Mouse (Mus musculus) kidney, adult 8-10 months (tissue): ENCODE measurements around the gene Abcc9.

Experiments used
- DNase-seq, 2 experiments: peaks; one replicate each; pipeline ENCODE4 v3.0.0; 2022

Gene Abcc9

GRCm38 (mm10) chr6:142609401-142610373 is 92.4 kb downstream of the Abcc9 start:
- no peak for DNase-seq

- DNase-seq = no peak
These were observed 95.0 kb downstream of the Abcc9 start for GRCm38 (mm10) chr6:142607080-142607479.

GRCm38 (mm10) chr6:142602772-142603171 is 99.3 kb downstream of the Abcc9 start:
- no peak for DNase-seq

- DNase-seq = no peak
These were observed 123.3 kb downstream of the Abcc9 start for GRCm38 (mm10) chr6:142578831-142579230.

- DNase-seq = no peak
These were observed 124.3 kb downstream of the Abcc9 start for GRCm38 (mm10) chr6:142577801-142578200.

- DNase-seq = no peak
These were observed 129.2 kb downstream of the Abcc9 start for GRCm38 (mm10) chr6:142572876-142573275.

- DNase-seq = peak in 1 of 2 experiments; percentile 22
These were observed 130.3 kb downstream of the Abcc9 start for GRCm38 (mm10) chr6:142571629-142572360.

GRCm38 (mm10) chr6:142571055-142571618 is 131.0 kb downstream of the Abcc9 start, which contains the start of gene Kcnj8:
Gene Kcnj8 (minus strand): TSS chr6:142571614.
- DNase-seq = peak; percentile 45 to 51

GRCm38 (mm10) chr6:142570046-142570770 is 131.9 kb downstream of the Abcc9 start:
- no peak for DNase-seq

- DNase-seq = no peak
These were observed 133.3 kb downstream of the Abcc9 start for GRCm38 (mm10) chr6:142568713-142569357.

GRCm38 (mm10) chr6:142567452-142567851 is 134.7 kb downstream of the Abcc9 start:
- DNase-seq = peak; percentile 34 to 73

GRCm38 (mm10) chr6:142564746-142565145 is 137.4 kb downstream of the Abcc9 start:
- peak in 1 of 2 experiments; percentile 33 for DNase-seq

GRCm38 (mm10) chr6:142561151-142561550 is 141.0 kb downstream of the Abcc9 start:
- DNase-seq = no peak

- no peak for DNase-seq
These were observed 143.1 kb downstream of the Abcc9 start for GRCm38 (mm10) chr6:142558772-142559679.

- peak in 1 of 2 experiments; percentile 52 for DNase-seq
These were observed 144.0 kb downstream of the Abcc9 start for GRCm38 (mm10) chr6:142558076-142558475.

- DNase-seq = no peak
These were observed 146.1 kb downstream of the Abcc9 start for GRCm38 (mm10) chr6:142555988-142556387.

- no peak for DNase-seq
These were observed 150.6 kb downstream of the Abcc9 start for GRCm38 (mm10) chr6:142551482-142551881.

- DNase-seq = no peak
These were observed 151.2 kb downstream of the Abcc9 start for GRCm38 (mm10) chr6:142550871-142551270.

GRCm38 (mm10) chr6:142548377-142548776 is 153.7 kb downstream of the Abcc9 start:
- DNase-seq = no peak

- no peak for DNase-seq
These were observed 157.0 kb downstream of the Abcc9 start for GRCm38 (mm10) chr6:142545132-142545531.

GRCm38 (mm10) chr6:142543648-142544047 is 158.5 kb downstream of the Abcc9 start:
- DNase-seq = no peak
